Mouse (Mus musculus) heart, embryonic 16.5 days (tissue): ENCODE measurements at regions not wholly inside any gene's neighbourhood (a gene's known extent, or its start where the extent isn't known, plus 50 kb on each side); places are given as distances from the start of the nearest gene placed in this dataset.

Source experiments
- ATAC-seq: fragments of 200-750 bp; cut with Nextera tagmentation; replicated peaks from 2 replicates; pipeline ENCODE4 v1.8.0; 2017; ENCODE audit warnings: moderate number of reproducible peaks; ENCODE audit not compliant: insufficient read depth, low FRiP score; ENCODE audit errors: extremely low read depth
- H3K27ac ChIP-seq: fragments of 300-500 bp; sonication (generic); 2 replicates; pipeline ENCODE4 v1.5.1; 2014; ENCODE audit warnings: mild to moderate bottlenecking, low read length, control low read depth, moderate library complexity
- H3K27me3 ChIP-seq: fragments of 300-500 bp; sonication (generic); 2 replicates; pipeline ENCODE4 v1.6.1; 2014; ENCODE audit warnings: low read length, mixed read lengths; ENCODE audit not compliant: control insufficient read depth, insufficient read depth
- H3K36me3 ChIP-seq: fragments of 300-500 bp; sonication (generic); 2 replicates; pipeline ENCODE4 v1.6.1; 2014; ENCODE audit not compliant: control insufficient read depth, insufficient read depth
- H3K4me1 ChIP-seq: fragments of 300-500 bp; sonication (generic); 2 replicates; pipeline ENCODE4 v1.6.1; 2014; ENCODE audit warnings: low read length, mixed read lengths; ENCODE audit not compliant: control insufficient read depth, insufficient read depth
- H3K4me2 ChIP-seq: fragments of 300-500 bp; sonication (generic); 2 replicates; pipeline ENCODE4 v1.6.1; 2014; ENCODE audit warnings: low read depth, mild to moderate bottlenecking, control low read depth, low read length
- H3K4me3 ChIP-seq: fragments of 300-500 bp; sonication (generic); 2 replicates; pipeline ENCODE4 v1.5.1; 2014; ENCODE audit warnings: mild to moderate bottlenecking, control low read depth, low read length
- H3K9ac ChIP-seq: fragments of 300-500 bp; sonication (generic); 2 replicates; pipeline ENCODE4 v1.6.1; 2014; ENCODE audit warnings: low read length, control low read depth
- H3K9me3 ChIP-seq: fragments of 300-500 bp; sonication (generic); replicated peaks from 2 replicates; pipeline ENCODE4 v1.6.1; 2016; ENCODE audit warnings: low read length; ENCODE audit not compliant: control insufficient read depth
- WGBS: fragments of 180-500 bp; shearing (Covaris S2); extraction: QIAGEN DNeasy Blood & Tissue Kit; methylation state at CpG from one replicate; pipeline ENCODE4 v1.1.7; 2014; 5-methylcytosine and 5-hydroxymethylcytosine counted together

DNA sequence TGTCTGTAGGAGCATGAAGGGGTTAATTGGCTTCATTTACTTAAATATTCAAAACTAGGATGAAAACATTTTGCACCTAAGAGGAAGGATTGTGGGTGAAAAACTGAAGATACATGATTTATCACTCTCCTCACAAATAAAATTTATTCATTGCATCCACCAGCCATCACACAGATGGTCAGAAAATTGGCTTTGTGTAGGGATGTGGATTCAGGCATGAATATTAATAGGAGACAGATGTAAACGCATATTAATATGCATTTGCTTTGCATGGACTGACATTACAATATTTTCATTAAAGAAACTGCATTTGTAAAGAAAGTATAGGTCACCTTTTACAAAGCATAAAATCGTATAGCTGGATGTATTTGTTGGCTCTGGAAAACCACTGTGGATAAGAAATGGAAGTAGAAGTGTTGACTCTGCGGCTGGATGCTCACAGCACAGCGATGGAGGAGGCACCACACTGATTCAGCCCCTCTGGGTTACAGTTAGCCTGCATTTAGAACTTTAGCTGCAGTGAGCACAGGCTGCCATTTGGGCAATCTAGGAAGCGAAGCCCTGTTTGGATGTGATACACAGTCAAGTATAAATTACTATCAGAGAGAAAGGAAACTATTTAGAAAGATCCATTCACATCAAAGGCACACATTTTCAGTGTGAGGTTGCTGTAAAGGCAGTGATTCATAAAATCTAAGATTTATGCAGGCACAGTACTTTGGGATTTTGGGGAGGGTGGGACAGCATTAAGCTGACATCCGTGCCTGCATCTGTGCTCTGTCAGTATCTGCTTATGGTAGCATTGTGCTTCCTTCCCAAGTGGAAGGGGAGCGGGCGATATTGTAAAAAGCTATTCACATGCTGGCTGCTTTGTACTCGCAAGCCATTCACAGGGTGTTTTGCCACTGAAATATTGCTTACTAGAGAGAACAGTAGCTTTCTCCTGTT is 135.1 kb upstream of the Fam92a start:
- ATAC-seq = no peak
- H3K9me3 ChIP-seq = no peaks in the 10 kb centered on the region
- H3K4me1 ChIP-seq = no peaks in the 10 kb centered on the region
- 72% methylated on average over 9 of the region's 9 CpGs for WGBS
- no peak overlapping the region for H3K9ac ChIP-seq
- H3K4me3 ChIP-seq = no peak overlapping the region
- H3K4me2 ChIP-seq = no peak overlapping the region
- no peak overlapping the region for H3K27ac ChIP-seq
- no peaks in the 10 kb centered on the region for H3K27me3 ChIP-seq
- H3K36me3 ChIP-seq = no peaks in the 10 kb centered on the region

DNA sequence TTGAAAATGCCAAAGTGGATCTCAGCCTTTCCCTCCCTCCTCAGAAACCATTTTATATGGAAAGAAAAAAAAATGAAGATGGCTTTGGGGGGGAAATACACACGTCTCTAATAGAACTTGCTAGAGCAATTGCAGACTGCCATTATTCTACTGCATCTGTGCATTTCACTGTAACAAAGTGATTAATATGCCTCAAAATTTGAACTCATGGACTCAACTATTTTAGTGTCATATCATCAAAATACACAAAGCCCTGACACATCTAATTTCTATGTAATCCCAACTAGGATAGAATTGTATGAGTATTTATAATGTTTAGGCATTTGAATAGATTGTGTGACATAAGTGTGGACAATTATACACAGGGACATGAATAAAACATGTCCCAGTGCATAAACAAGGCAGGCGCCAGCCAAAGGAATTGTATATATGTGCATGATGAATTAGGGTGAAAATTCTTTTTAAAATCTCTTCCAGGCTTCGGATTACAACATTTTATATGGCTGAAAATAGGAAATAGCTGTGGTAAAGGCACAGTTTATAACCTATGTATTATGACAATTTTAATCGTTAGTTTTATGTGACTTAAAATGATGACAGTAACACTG is 115.4 kb upstream of the Fam92a start:
- Histone ChIP-seq H3K27me3 (no peaks in the 10 kb centered on the region), H3K4me1 (no peaks in the 10 kb centered on the region), H3K27ac (no peak overlapping the region), H3K36me3 (no peaks in the 10 kb centered on the region), H3K4me3 (no peak overlapping the region), H3K9me3 (peaks cover 4% of the 10 kb centered on the region; the same call in 1 of the 2 replicates), H3K9ac (no peak overlapping the region), H3K4me2 (no peak overlapping the region)
- 66% methylated on average over 4 of the region's 4 CpGs for WGBS
- no peak for ATAC-seq

DNA sequence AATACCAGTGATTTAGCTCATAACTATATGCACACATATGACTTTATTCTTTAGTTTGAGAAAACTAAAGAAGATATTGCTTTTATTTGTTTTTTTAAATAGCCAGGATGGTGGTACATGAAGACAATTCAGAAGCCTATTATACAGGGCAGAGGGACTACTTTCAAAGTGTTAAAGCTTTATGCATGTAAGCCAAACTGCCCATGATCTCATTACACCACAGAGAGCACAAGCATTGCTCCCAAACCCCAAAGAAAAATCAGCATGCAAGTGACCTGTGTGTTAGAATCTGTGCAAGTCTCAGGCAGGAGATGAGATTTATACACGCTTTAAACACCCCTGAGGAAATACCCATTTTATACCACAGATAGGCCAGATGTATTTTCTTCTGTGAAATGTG is 114.6 kb upstream of the Fam92a start:
- no peak overlapping the region for H3K9ac ChIP-seq
- H3K4me2 ChIP-seq = no peak overlapping the region
- H3K4me3 ChIP-seq = no peak overlapping the region
- H3K4me1 ChIP-seq = no peaks in the 10 kb centered on the region
- H3K9me3 ChIP-seq = peaks cover 4% of the 10 kb centered on the region; the same call in 1 of the 2 replicates
- WGBS = 89% methylated on average over 1 of the region's 1 CpGs
- no peaks in the 10 kb centered on the region for H3K36me3 ChIP-seq
- no peak for ATAC-seq
- no peaks in the 10 kb centered on the region for H3K27me3 ChIP-seq
- H3K27ac ChIP-seq = no peak overlapping the region

DNA sequence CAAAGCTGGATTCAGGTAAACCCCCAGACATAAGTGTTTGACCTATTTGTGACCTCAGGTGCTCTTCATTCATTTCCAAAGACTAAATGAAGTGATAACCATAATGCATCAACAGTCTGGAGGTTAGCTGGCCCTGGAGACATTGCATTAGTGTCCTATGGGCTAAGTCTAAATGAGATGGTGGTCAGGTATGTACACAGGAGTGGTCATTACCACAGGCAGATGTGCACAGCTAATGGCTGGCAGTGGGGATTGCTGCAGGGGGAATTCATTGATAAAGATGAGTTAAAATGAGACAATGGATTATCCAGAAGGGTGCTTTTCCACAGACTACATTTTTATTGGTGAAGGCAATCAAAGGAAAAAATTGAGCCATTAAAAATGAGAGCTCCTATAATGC is 114.2 kb upstream of the Fam92a start:
- Histone ChIP-seq H3K27me3 (no peaks in the 10 kb centered on the region), H3K36me3 (no peaks in the 10 kb centered on the region), H3K4me1 (no peaks in the 10 kb centered on the region), H3K9me3 (peaks cover 4% of the 10 kb centered on the region; the same call in 1 of the 2 replicates), H3K4me2 (no peak overlapping the region), H3K9ac (no peak overlapping the region), H3K27ac (no peak overlapping the region), H3K4me3 (no peak overlapping the region)
- ATAC-seq = no peak

DNA sequence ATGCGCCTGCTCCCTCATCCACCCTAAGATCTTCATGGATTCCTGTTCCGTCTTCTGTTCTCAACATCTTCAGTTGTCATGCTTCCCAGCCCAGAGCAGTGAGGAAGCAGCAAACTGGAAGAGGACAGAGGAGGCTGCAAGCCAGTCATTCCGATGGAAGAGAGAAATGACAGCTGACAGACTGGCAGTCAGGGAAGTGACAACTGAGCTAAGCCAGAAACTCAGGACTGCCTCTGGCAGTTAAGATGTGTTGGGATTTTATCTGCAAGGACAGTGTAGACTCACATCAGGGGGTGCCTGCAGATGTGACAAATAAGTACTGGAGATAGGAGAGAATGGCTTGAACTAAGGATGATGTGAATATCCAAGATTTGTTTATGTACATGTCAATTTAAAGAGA is 106.1 kb upstream of the Fam92a start:
- Histone ChIP-seq H3K36me3 (no peaks in the 10 kb centered on the region), H3K27ac (peak overlapping the region; percentile 29; the same call in 1 of the 2 replicates), H3K9me3 (no peaks in the 10 kb centered on the region), H3K27me3 (no peaks in the 10 kb centered on the region), H3K9ac (no peak overlapping the region), H3K4me2 (no peak overlapping the region), H3K4me3 (no peak overlapping the region), H3K4me1 (peaks cover 11% of the 10 kb centered on the region; the same call in 1 of the 2 replicates)
- ATAC-seq = peak; percentile 65; the same call in 1 of the 2 replicates
- WGBS = 25% methylated on average over 3 of the region's 3 CpGs

DNA sequence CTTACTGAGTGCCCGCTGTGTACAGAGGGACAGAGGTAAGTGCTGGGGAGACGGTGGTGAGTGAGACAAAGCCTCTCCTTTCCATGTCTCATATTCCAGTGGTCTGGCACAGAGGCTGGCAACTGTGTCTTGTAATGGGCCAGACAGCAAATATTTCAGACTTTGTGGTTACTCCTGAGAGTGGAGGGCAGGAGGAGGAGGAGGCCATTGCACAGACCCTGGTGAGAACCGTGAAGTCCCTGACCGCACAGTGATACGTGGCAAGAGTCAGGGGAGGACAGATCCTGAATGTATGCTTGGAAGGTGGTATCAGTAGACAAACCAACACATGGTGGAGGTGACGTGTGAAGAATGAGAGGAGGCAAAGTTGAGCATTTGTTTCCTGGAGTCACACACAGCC is 101.6 kb upstream of the Fam92a start:
- no peak for ATAC-seq
- H3K4me3 ChIP-seq = no peak overlapping the region
- H3K27ac ChIP-seq = no peak overlapping the region
- H3K27me3 ChIP-seq = no peaks in the 10 kb centered on the region
- H3K4me2 ChIP-seq = no peak overlapping the region
- H3K36me3 ChIP-seq = no peaks in the 10 kb centered on the region
- H3K9ac ChIP-seq = no peak overlapping the region
- H3K9me3 ChIP-seq = no peaks in the 10 kb centered on the region
- 71% methylated on average over 6 of the region's 6 CpGs for WGBS
- H3K4me1 ChIP-seq = peaks cover 8% of the 10 kb centered on the region; the same call in 1 of the 2 replicates

DNA sequence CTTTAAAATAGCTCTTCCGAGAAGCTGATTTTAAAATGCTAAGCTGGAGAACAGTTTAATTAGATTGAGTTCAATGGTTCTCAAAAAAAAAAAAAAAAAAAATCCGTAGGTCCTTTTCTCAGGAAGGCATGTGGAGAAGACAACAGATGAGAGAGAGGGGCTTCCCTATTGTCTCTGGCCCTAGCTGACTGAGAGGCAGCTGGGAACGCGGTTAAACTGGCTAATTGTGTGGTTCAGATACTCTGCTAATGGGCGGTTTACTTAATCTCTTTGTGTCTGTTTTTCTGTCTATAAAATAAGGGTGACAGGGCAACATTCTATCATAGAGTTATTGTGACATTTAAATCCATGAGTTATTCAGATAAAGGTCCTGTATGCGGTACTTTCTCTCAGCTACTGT is 101.1 kb upstream of the Fam92a start:
- H3K4me1 ChIP-seq = peaks cover 3% of the 10 kb centered on the region; the same call in 1 of the 2 replicates
- no peaks in the 10 kb centered on the region for H3K36me3 ChIP-seq
- H3K9ac ChIP-seq = no peak overlapping the region
- ATAC-seq = no peak
- no peaks in the 10 kb centered on the region for H3K27me3 ChIP-seq
- H3K27ac ChIP-seq = no peak overlapping the region
- WGBS = 70% methylated on average over 6 of the region's 6 CpGs
- no peak overlapping the region for H3K4me2 ChIP-seq
- no peaks in the 10 kb centered on the region for H3K9me3 ChIP-seq
- H3K4me3 ChIP-seq = no peak overlapping the region

DNA sequence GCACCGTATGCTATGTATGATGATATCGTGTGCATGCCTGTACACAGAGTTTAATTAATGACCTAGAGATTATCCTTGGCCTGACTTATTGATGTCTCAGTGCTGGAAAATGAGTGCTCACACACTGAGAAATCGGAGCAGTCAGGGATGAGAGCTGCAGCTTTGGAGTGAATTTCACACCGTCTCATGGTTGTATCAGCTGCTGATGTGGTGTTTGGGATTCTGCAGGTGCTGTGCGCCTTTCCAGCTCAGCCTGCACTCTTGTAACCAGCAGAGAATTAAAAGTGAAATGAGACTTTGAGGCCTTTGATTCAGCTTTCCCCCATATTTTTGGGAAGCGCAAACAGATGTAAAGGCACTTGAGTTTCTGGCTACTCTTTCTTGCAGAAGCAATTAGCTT is 100.6 kb upstream of the Fam92a start:
- Histone ChIP-seq H3K4me2 (no peak overlapping the region), H3K27ac (no peak overlapping the region), H3K9me3 (no peaks in the 10 kb centered on the region), H3K4me3 (no peak overlapping the region), H3K27me3 (no peaks in the 10 kb centered on the region), H3K9ac (no peak overlapping the region), H3K36me3 (no peaks in the 10 kb centered on the region), H3K4me1 (no peaks in the 10 kb centered on the region)
- ATAC-seq = no peak
- 82% methylated on average over 6 of the region's 6 CpGs for WGBS

DNA sequence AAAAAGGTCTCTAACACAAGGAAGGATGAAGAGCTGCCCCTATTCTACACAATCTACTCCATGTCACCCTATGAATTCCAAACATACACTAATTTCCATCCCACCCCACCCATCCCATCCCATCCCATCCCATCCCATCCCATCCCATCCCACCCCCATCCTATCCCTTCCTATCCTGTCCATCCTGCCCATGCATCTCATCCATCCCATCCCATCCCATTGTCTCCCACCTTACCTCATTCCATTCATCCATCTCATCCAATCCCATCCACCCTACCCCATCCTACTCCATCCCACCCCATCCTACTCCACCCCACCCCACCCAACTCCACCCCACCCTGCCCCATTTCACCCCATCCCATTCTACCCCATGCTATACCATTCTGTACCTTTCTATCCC is 91.9 kb upstream of the Fam92a start:
- Histone ChIP-seq H3K27ac (no peak overlapping the region), H3K9ac (no peak overlapping the region), H3K9me3 (peaks cover 3% of the 10 kb centered on the region; the same call in 1 of the 2 replicates), H3K27me3 (no peaks in the 10 kb centered on the region), H3K4me1 (no peaks in the 10 kb centered on the region), H3K4me2 (no peak overlapping the region), H3K4me3 (no peak overlapping the region), H3K36me3 (no peaks in the 10 kb centered on the region)
- ATAC-seq = no peak
